Mouse (Mus musculus) R1 (cell line): Measurements from ENCODE around the gene Prph2.

Source experiments
- DNase-seq: peaks from one replicate; pipeline ENCODE4 v3.0.0-alpha.2; 2018; ENCODE audit warnings: low read depth, low spot score

The Prph2 gene

GRCm38 (mm10) chr17:46963186-46963585, 52.9 kb downstream of the Prph2 start:
- DNase-seq: no peak

GRCm38 (mm10) chr17:46966892-46967291, 56.6 kb downstream of the Prph2 start:
- no peak for DNase-seq

GRCm38 (mm10) chr17:46972603-46973002, 62.3 kb downstream of the Prph2 start:
- no peak for DNase-seq
